Comparison of ENCODE assay signal across 8 mouse cellular contexts in genomic region chr9:120929081-120929480, GRCm38 (mm10). TPM values are rescaled to one million over a fixed set of nuclear protein-coding genes. Genes with fewer than 3 reads are reported as not detected.
DNase-seq lines count a peak whose midpoint lies in the region; ATAC-seq lines count a peak whose summit lies in the region.

Ctnnb1 (plus strand) TSS chr9:120929216.

- no peak within 1 kb of the TSS for H3K4me3 ChIP-seq in kidney, embryonic 16.5 days (ENCODE audit: low read length)
- H3K4me3 ChIP-seq in intestine, embryonic 15.5 days (replicated peaks) = no peak within 1 kb of the TSS

- no peaks in the 10 kb centered on the region for H3K9me3 ChIP-seq in kidney, embryonic 16.5 days (ENCODE audit: low read length)
- no peaks in the 10 kb centered on the region for H3K9me3 ChIP-seq in intestine, embryonic 15.5 days

- intact Hi-C loops in gastrocnemius, postnatal 36 days (cut with DNase I) = no loop called here

- H3K4me2 ChIP-seq in kidney, embryonic 16.5 days (replicated peaks; ENCODE audit: low read depth, low read length) = no peak within 1 kb of the TSS
- no peak within 1 kb of the TSS for H3K4me2 ChIP-seq in intestine, embryonic 15.5 days (replicated peaks)

- no peak within 1 kb of the TSS for H3K27ac ChIP-seq in kidney, embryonic 16.5 days (ENCODE audit: low read length)
- H3K27ac ChIP-seq in intestine, embryonic 15.5 days = no peak within 1 kb of the TSS

- ATAC-seq in kidney, embryonic 16.5 days (ENCODE audit: low FRiP score, low TSS enrichment) = no peak
- no peak for ATAC-seq in intestine, embryonic 15.5 days
- ATAC-seq in megakaryocyte-erythroid progenitor cell, adult 5-6 weeks (replicated peaks; ENCODE audit: low FRiP score, low TSS enrichment, poor library complexity, severe bottlenecking) = no peak

- H3K9ac ChIP-seq in kidney, embryonic 16.5 days (replicated peaks; ENCODE audit: low read length) = no peak within 1 kb of the TSS
- no peak within 1 kb of the TSS for H3K9ac ChIP-seq in intestine, embryonic 15.5 days

- DNase-seq in kidney, adult 11 months = no peak
- no peak for DNase-seq in adrenal gland, postnatal 4 days (ENCODE audit: low spot score in 2 of 2)
- DNase-seq in gastrocnemius, postnatal 36 days = no peak
- DNase-seq in adipocyte (ENCODE audit: low spot score) = no peak
- DNase-seq in spleen, postnatal 10 days (ENCODE audit: low spot score in 2 of 2) = no peak

- peaks cover 4% of the 10 kb centered on the region for H3K4me1 ChIP-seq in kidney, embryonic 16.5 days (ENCODE audit: insufficient read depth, low read length)
- H3K4me1 ChIP-seq in intestine, embryonic 15.5 days (replicated peaks) = no peaks in the 10 kb centered on the region

- 86% methylated on average over 11 of the region's 11 CpGs for WGBS in kidney, embryonic 16.5 days
- WGBS in intestine, embryonic 15.5 days = 91% methylated on average over 11 of the region's 11 CpGs

- no peaks in the 10 kb centered on the region for H3K27me3 ChIP-seq in kidney, embryonic 16.5 days (ENCODE audit: insufficient read depth, low read length)
- H3K27me3 ChIP-seq in intestine, embryonic 15.5 days (replicated peaks) = no peaks in the 10 kb centered on the region

- no peaks in the 10 kb centered on the region for H3K36me3 ChIP-seq in kidney, embryonic 16.5 days (ENCODE audit: insufficient read depth, low read length)
- no peaks in the 10 kb centered on the region for H3K36me3 ChIP-seq in intestine, embryonic 15.5 days

RNA-seq across cellular contexts. Expression of gene Ctnnb1, which starts in this region (rescaled TPM):
- 639 and 663 TPM in 2 replicates for polyA plus RNA-seq in kidney, embryonic 16.5 days (2015; fragmentation: Nextera tagmentation; extraction: Ambion mirVana)
- total RNA-seq in adrenal gland, postnatal 4 days (2021) = 100 to 1,000 TPM; 718 to 723 TPM
- 100 to 1,000 TPM; 193 to 194 TPM for total RNA-seq in gastrocnemius, postnatal 36 days (2021)
- polyA plus RNA-seq in intestine, embryonic 15.5 days (2015; fragmentation: Nextera tagmentation; extraction: Ambion mirVana) = 474 and 475 TPM in 2 replicates
- 290 and 302 TPM in 2 replicates for total RNA-seq in megakaryocyte-erythroid progenitor cell, adult 5-6 weeks (2014; fragmentation: Nextera tagmentation)
- total RNA-seq in megakaryocyte-erythroid progenitor cell, adult 5-6 weeks (2017) = 475 and 509 TPM in 2 replicates
